Mouse (Mus musculus): ENCODE data around the gene Fabp1. TPM values are rescaled to one million over a fixed set of nuclear protein-coding genes. Genes with fewer than 3 reads are reported as not detected.

The Fabp1 gene
- total and polyA plus RNA-seq, 3 experiments: not detected

GRCm38 (mm10) chr6:71250951-71251350 lies 51.3 kb downstream of the Fabp1 start:
- H3K36me3 ChIP-seq (ENCODE audit: control insufficient read depth in 1 of 2, insufficient read depth in 2 of 2, low read length in 2 of 2): no peaks in the 10 kb centered on the region
- no peaks in the 10 kb centered on the region for H3K79me2 ChIP-seq (ENCODE audit: control insufficient read depth, insufficient read depth, low read length, poor library complexity)
- H3K27me3 ChIP-seq (ENCODE audit: control insufficient read depth in 1 of 2, insufficient read depth in 2 of 2, low read length in 2 of 2): no peaks in the 10 kb centered on the region
- no peak overlapping the region for H3K27ac ChIP-seq (ENCODE audit: control insufficient read depth, low read depth, low read length)
- no peaks in the 10 kb centered on the region for H3K4me1 ChIP-seq (ENCODE audit: control insufficient read depth in 1 of 2, insufficient read depth in 2 of 2, low read length in 2 of 2)
- H3K4me3 ChIP-seq (ENCODE audit: control insufficient read depth in 1 of 2, insufficient read depth in 1 of 2, low read depth in 2 of 2, low read length in 2 of 2): no peak overlapping the region
- H3K9me3 ChIP-seq (replicated peaks; ENCODE audit: insufficient read depth, low read length): no peaks in the 10 kb centered on the region
- TF ChIP-seq CHD2 (IDR thresholded peaks at IDR 0.05; ENCODE audit: low read length): no peak
- TF ChIP-seq GATA1 (IDR thresholded peaks at IDR 0.05; ENCODE audit: low read depth, low read length): no peak
- TF ChIP-seq MYC (IDR thresholded peaks at IDR 0.05; ENCODE audit: low read depth, low read length): no peak
- no peak for TF ChIP-seq KAT2A (conservative IDR thresholded peaks at IDR 0.05; ENCODE audit: low read depth, low read length)
- TF ChIP-seq UBTF (IDR thresholded peaks at IDR 0.05; ENCODE audit: borderline replicate concordance, insufficient read depth, low read depth, low read length): no peak
- no peak for TF ChIP-seq ELF1 (IDR thresholded peaks at IDR 0.05; ENCODE audit: low read depth, low read length)
- TF ChIP-seq MXI1 (IDR thresholded peaks at IDR 0.05; ENCODE audit: low read depth, low read length): no peak
- TF ChIP-seq CTCF (IDR thresholded peaks at IDR 0.05 in 2 of 3, conservative IDR thresholded peaks at IDR 0.05 in 1 of 3; ENCODE audit: control insufficient read depth in 1 of 3, insufficient read depth in 1 of 3, low read depth in 2 of 3, low read length in 3 of 3, poor library complexity in 1 of 3, severe bottlenecking in 1 of 3): no peak
- no peak for TF ChIP-seq ZNF384 (IDR thresholded peaks at IDR 0.05; ENCODE audit: low read depth, low read length)
- no peak for TF ChIP-seq MAX (IDR thresholded peaks at IDR 0.05; ENCODE audit: low read length)
- no peak for TF ChIP-seq TBP (IDR thresholded peaks at IDR 0.05; ENCODE audit: low read depth, low read length)
- no peak for TF ChIP-seq USF2 (IDR thresholded peaks at IDR 0.05; ENCODE audit: borderline replicate concordance in 1 of 2, insufficient read depth in 1 of 2, low read depth in 1 of 2, low read length in 2 of 2)
- TF ChIP-seq ZMIZ1 (IDR thresholded peaks at IDR 0.05; ENCODE audit: low read depth, low read length): no peak
- no peak for TF ChIP-seq RAD21 (IDR thresholded peaks at IDR 0.05; ENCODE audit: low read depth, low read length)
- TF ChIP-seq ETS1 (IDR thresholded peaks at IDR 0.05; ENCODE audit: low read depth, low read length): no peak
- no peak for TF ChIP-seq SMC3 (IDR thresholded peaks at IDR 0.05; ENCODE audit: low read depth, low read length)
- TF ChIP-seq SIN3A (IDR thresholded peaks at IDR 0.05; ENCODE audit: low read length): no peak
- H3K9ac ChIP-seq (ENCODE audit: control insufficient read depth, low read depth, low read length, poor library complexity, severe bottlenecking): no peak overlapping the region
- no peak for DNase-seq (ENCODE audit: low read depth, low spot score)

DNA sequence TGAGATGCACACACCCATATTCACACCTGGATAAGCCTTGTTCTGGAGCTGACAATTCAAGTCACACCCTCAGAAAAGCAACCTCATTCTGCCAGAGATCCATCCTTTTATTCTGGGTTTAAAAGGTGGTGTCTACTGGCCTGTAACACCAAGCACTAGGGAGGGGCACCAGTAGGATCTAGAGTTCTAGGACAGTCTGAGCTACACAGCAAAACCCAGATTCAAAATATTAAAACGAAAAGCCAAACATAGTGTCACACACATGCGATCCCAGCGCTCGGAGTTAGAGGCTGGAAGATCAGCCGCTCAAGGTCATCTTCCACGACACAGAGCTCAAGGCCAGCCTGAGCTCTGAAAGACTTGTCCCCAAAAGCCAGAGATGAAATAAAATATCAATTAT lies 54.8 kb downstream of the Fabp1 start:
- no peak overlapping the region for H3K27ac ChIP-seq (ENCODE audit: control insufficient read depth, low read depth, low read length)
- H3K36me3 ChIP-seq (ENCODE audit: control insufficient read depth in 1 of 2, insufficient read depth in 2 of 2, low read length in 2 of 2): peaks cover 0 to 8% of the 10 kb centered on the region in 2 experiments; a peak in 2 of 4 replicates
- no peaks in the 10 kb centered on the region for H3K79me2 ChIP-seq (ENCODE audit: control insufficient read depth, insufficient read depth, low read length, poor library complexity)
- TF ChIP-seq KAT2A (conservative IDR thresholded peaks at IDR 0.05; ENCODE audit: low read depth, low read length) (no peak), GATA1 (IDR thresholded peaks at IDR 0.05; ENCODE audit: low read depth, low read length) (no peak), MAX (IDR thresholded peaks at IDR 0.05; ENCODE audit: low read length) (no peak), POLR2A (IDR thresholded peaks at IDR 0.05; ENCODE audit: control insufficient read depth in 1 of 2, insufficient read depth in 1 of 2, low read depth in 1 of 2, low read length in 2 of 2, poor library complexity in 1 of 2) (no peak), TCF12 (IDR thresholded peaks at IDR 0.05; ENCODE audit: low read depth, low read length) (no peak)
- peaks cover 6 to 10% of the 10 kb centered on the region in 2 experiments for H3K4me1 ChIP-seq (ENCODE audit: control insufficient read depth in 1 of 2, insufficient read depth in 2 of 2, low read length in 2 of 2)
- H3K9me3 ChIP-seq (replicated peaks; ENCODE audit: insufficient read depth, low read length): no peaks in the 10 kb centered on the region
- no peaks in the 10 kb centered on the region for H3K27me3 ChIP-seq (ENCODE audit: control insufficient read depth in 1 of 2, insufficient read depth in 2 of 2, low read length in 2 of 2)
- no peak overlapping the region for H3K9ac ChIP-seq (ENCODE audit: control insufficient read depth, low read depth, low read length, poor library complexity, severe bottlenecking)
- no peak overlapping the region for H3K4me3 ChIP-seq (ENCODE audit: control insufficient read depth in 1 of 2, insufficient read depth in 1 of 2, low read depth in 2 of 2, low read length in 2 of 2)
- DNase-seq (ENCODE audit: low read depth, low spot score): no peak

Other genes with a start within 250 kb of the Fabp1 start
- gene Foxi3, start 243.3 kb upstream of the Fabp1 start, total RNA-seq (2012; rRNA removed): not detected in 2 replicates
- not detected for gene Foxi3, start 243.3 kb upstream of the Fabp1 start, polyA plus RNA-seq (2012; ENCODE audit: insufficient read depth in 1 of 2, insufficient read length in 2 of 2, low read depth in 1 of 2, low replicate concordance in 2 of 2, missing spikeins in 1 of 2)
- 0.08 and 0.16 TPM in 2 replicates for gene Thnsl2, start 55.4 kb upstream of the Fabp1 start, total RNA-seq (2012; rRNA removed)
- gene Thnsl2, start 55.4 kb upstream of the Fabp1 start, polyA plus RNA-seq (2012; ENCODE audit: insufficient read depth in 1 of 2, insufficient read length in 2 of 2, low read depth in 1 of 2, low replicate concordance in 2 of 2, missing spikeins in 1 of 2): under 1 TPM in 1 of 2 experiments, not detected in 1; 0.21 TPM
- gene Krcc1, start 71.8 kb downstream of the Fabp1 start, total RNA-seq (2012; rRNA removed): 19.3 and 25.8 TPM in 2 replicates
- 10 to 100 TPM in 1 of 2 experiments, not detected in 1; 31.6 TPM for gene Krcc1, start 71.8 kb downstream of the Fabp1 start, polyA plus RNA-seq (2012; ENCODE audit: insufficient read depth in 1 of 2, insufficient read length in 2 of 2, low read depth in 1 of 2, low replicate concordance in 2 of 2, missing spikeins in 1 of 2)
- gene Smyd1, start 122.4 kb downstream of the Fabp1 start, total RNA-seq (2012; rRNA removed): 0.07 TPM in 1 of 2 replicates, not detected in the other
- under 1 TPM in 1 of 2 experiments, not detected in 1; 0.19 TPM for gene Smyd1, start 122.4 kb downstream of the Fabp1 start, polyA plus RNA-seq (2012; ENCODE audit: insufficient read depth in 1 of 2, insufficient read length in 2 of 2, low read depth in 1 of 2, low replicate concordance in 2 of 2, missing spikeins in 1 of 2)
- gene Cd8b1, start 123.0 kb downstream of the Fabp1 start, total RNA-seq (2012; rRNA removed): not detected in 2 replicates
- not detected for gene Cd8b1, start 123.0 kb downstream of the Fabp1 start, polyA plus RNA-seq (2012; ENCODE audit: insufficient read depth in 1 of 2, insufficient read length in 2 of 2, low read depth in 1 of 2, low replicate concordance in 2 of 2, missing spikeins in 1 of 2)
- not detected in 2 replicates for gene Cd8a, start 173.6 kb downstream of the Fabp1 start, total RNA-seq (2012; rRNA removed)
- gene Cd8a, start 173.6 kb downstream of the Fabp1 start, polyA plus RNA-seq (2012; ENCODE audit: insufficient read depth in 1 of 2, insufficient read length in 2 of 2, low read depth in 1 of 2, low replicate concordance in 2 of 2, missing spikeins in 1 of 2): not detected
- 22.2 and 22.6 TPM in 2 replicates for gene Rmnd5a, start 240.8 kb downstream of the Fabp1 start, total RNA-seq (2012; rRNA removed)
- gene Rmnd5a, start 240.8 kb downstream of the Fabp1 start, polyA plus RNA-seq (2012; ENCODE audit: insufficient read depth in 1 of 2, insufficient read length in 2 of 2, low read depth in 1 of 2, low replicate concordance in 2 of 2, missing spikeins in 1 of 2): 100 to 1,000 TPM in 1 of 2 experiments, 10 to 100 TPM in 1; 23.3 to 497 TPM

Data from MEL (cell line).